Mouse (Mus musculus): ENCODE data around the gene Scaper.
A peak's percentile ranks its signal among the peaks of the same experiment; 100 is the strongest.

Scaper gene

DNA sequence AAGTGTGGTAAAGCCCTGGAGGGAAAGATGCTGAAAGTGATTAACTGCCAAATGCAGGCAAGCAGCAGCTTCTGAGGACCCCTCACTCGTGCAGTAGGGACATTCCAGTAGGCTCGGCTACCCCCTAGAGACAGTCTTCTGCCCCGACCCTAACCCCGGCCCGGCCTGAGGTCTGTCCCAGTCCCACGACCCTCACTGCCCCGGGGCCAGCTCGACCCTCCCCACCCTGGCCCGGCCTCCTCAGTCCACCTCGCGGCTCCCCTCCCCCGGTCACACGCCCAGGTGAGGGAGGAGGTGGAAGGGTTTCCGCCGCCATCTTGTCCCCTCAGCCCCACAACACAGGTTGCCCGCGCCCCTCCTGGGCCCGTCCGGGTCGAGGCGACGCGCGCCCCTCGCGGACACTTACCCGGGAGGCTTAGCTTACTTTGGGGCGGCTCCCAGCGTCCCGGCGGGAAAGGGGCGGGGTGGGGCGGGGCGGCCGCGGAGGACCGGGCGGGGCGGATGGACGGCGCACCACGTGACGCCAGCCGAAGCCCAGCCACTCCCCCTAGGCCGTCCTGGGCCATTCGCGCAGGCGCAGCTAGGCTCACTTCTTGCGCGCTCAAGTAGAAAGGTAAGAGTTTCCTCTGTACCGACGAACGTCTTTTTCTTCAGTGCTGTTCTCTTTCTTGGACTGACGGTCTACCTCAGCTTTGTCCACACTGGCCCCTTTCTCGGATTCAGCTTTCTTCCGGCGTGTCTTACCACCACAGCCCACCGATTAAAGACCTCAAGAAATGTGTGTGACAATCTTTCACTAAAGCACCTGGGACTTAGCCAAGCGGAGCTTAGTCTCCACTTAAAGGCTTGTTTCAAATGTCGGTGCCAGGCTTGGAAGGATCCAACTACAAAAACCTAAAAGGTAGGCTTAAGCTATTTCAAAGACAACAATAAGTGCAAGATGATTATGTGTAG is at the start of gene Scaper:
Gene Scaper, minus strand, starts transcription at position 456 of the 954 bp plus-strand sequence.
- peak; percentile 95 for DNase-seq

DNA sequence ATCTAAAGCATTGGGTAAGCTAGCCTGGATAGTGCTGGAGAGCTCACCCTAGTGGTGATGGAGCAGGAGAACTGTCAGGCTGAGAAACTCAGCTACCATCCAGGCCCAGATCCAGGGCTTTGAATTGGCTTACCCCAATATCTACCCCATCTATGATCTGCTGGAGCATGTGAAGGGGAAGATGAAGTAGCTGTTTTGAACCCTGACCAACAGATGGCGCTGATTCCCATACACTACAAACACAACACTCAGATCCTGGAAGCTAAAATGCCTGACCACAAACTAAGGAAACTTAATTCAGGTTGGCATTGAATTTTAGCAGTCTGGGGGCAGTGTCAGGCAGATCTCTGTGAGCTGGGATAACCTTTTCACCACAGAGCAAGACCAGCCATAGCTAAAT is 8.9 kb upstream of the Scaper start:
- DNase-seq: peak; percentile 14

DNA sequence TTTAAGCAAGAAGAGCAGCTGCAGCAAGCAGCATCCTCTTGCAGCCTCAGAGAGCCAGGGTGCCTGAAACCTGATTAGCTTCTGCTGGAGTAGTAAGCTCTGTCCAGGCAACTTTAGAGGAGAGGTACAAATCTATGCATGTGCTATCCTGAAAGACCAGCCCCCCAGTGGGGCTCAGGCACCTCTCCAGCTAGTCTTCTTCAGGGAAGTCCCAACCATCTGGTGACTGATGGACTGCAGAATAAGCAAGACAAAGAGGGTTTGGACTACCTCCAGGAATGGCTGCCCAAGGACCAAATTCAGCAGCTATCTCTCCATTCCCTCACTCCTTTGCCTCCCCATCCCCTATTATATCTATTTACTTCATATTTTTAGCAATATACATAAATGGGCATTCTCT is 3.4 kb upstream of the Scaper start:
- no peak for DNase-seq

GRCm38 (mm10) chr9:55938618-55938985 is 683 bp upstream of the Scaper start:
- DNase-seq: no peak

DNA sequence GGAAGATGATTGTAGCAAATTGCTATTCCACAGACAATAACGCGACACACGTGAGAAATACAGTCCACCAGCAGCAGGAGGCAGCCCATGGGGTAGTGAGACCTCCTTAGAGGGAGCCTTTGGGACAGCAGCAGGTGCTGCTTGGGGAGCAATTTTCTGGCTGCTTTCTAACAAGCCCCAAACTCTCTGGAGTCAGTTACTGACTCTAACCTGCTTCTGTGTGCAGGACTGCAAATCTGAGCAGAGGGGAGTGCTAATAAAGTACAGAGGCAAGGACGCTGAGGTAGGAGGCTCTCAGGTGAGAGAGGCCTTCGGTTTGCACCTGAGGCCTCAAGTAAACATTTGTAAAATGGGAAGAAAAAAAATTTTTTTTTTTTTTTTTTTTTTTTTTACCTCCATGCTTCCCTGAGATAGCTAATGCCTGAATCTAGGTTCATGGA is 675 bp downstream of the Scaper start:
- peak; percentile 5 for DNase-seq

DNA sequence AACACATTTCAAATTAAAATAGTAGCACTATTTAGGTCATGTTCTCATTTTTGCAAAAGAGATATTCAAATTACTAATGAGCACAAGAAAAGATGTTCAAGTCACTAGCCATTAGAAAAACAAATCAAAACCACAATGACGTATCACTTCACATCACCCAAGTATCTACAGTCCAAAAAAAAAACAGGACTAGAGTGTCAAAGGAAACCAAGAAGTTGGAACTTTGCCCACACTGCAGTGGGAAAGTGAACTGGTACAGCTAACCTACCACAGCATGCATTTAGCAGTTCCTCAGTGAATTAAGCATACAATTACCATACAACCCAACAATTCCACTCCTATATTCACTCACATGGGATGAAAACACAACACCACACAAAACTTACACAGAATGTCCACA is 5.4 kb downstream of the Scaper start:
- DNase-seq: no peak

DNA sequence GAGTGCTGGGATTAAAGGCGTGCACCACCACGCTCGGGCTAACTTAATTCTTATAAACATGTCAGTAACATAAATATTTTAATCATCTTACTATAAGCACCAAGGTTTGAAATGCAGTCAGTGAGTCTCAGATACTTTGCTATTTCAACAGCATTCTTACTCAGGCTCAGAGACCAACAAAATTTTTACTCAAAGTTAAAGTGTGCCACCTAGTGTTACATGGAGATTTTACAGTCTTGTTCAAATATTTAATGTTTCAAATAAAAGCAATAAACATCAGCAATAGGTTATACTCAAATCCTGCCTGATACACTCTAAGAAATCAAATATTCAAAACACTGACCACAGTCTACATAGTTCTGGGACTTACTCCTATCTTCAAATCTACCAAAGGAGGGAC is 19.3 kb downstream of the Scaper start:
- peak; percentile 3 for DNase-seq

- no peak for DNase-seq
These were observed 21.2 kb downstream of the Scaper start for GRCm38 (mm10) chr9:55916751-55917150.

- DNase-seq: no peak
These were observed 26.4 kb downstream of the Scaper start for GRCm38 (mm10) chr9:55911481-55911880.

DNA sequence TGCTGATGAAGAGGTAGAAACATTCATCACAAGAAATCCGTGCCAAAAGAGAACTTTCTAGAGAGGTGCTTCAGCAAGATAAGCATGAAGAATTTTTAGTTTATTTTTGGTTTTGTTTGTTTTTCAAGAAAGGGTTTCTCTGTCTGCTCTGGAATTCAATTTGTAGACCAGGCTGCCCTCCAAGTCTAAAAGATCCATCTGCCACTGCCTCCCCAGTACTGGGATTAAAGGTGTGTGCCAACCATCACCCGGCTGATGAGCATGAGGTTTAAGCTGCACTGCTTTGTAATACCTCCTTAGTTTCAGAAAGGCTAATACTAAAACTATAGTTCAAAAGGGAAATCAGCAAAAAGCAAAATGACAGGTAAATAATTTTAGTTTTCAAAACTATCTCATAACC is 35.0 kb downstream of the Scaper start:
- DNase-seq: no peak

GRCm38 (mm10) chr9:55901588-55901987 is 36.3 kb downstream of the Scaper start:
- DNase-seq: no peak

DNA sequence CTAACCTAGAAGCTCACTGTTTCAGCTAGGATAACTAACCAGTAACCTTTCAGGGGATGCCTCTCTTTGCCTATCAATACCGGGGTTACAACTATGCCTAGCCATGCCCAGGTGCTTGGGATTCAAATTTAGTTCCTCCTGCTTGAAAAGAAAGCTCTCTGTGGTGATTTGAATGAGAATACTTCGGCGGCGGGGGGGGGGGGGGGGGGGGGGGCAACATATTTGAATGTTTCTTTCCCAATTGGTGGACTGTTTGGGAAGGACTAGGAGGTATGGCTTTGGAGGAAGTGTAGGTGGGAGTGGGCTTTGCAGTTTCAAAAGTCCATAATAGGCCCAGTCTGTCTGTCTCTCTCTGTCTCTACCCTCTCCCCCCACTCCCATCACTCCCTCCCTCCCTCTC is 37.4 kb downstream of the Scaper start:
- DNase-seq: no peak

GRCm38 (mm10) chr9:55878066-55878465 is 59.9 kb downstream of the Scaper start:
- DNase-seq: no peak

GRCm38 (mm10) chr9:55789442-55789841 is 148.5 kb downstream of the Scaper start:
- no peak for DNase-seq

GRCm38 (mm10) chr9:55712016-55712415 is 225.9 kb downstream of the Scaper start:
- no peak for DNase-seq

DNA sequence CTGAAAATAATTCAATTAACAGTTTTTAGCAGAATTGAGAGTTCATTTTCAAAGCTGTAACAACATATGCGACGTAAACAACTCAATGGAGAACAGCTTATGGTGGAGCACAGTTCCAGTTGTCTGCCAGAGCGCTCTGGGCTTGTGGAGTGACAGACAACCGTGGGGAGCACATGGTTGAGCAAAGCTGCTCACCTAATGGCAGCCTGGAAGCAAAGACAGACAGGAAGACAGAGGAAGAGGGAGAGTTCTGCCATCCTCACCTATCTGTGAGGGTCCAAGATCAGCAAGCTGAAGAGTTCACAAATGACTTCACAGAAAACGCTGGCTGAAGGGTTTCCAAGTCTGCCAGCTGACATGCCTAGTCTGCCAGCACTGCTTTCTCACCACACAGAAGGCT is 227.4 kb downstream of the Scaper start:
- DNase-seq: no peak

- no peak for DNase-seq
These were observed 231.3 kb downstream of the Scaper start for GRCm38 (mm10) chr9:55706603-55707002.

- DNase-seq: no peak
These were observed 242.6 kb downstream of the Scaper start for GRCm38 (mm10) chr9:55695307-55695706.

DNA sequence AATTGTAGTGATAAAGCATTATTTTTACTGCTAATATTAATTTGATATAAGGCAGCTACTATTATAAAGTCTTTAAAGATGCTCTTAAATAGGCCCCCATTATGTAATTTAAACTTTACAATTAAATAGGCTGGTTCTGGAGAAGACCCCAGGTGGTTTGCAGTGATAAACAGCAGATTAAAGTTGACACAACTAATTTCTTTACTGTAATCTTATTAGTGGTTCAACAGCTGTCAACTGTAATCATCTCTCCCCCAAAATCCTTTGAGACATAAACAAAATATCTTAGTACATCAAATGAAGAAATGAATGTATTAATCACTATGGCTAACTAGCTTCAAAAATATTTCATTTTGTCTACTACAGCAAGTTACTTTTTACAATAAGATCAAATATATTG is 260.8 kb downstream of the Scaper start:
- DNase-seq: no peak

GRCm38 (mm10) chr9:55646444-55646843 is 291.5 kb downstream of the Scaper start:
- DNase-seq: no peak

DNA sequence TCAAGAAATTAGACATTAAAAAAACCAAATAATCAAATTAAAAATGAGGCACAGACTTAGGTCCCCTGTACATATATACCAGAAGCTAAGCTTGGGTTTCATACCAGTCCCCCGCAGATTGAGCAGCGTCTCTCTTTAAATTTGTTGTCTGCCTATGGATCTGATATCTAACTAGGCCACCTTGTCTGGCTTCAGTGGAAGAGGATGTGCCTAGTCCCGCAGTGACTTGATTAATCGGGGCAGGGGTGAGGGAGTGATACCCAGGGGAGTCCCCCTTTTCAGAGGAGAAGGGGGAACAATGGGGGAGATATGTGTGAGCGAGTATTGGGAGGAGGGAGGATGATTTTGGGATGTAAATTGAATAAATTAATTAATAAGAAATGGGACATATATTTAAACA is 310.9 kb downstream of the Scaper start:
- DNase-seq: no peak

DNA sequence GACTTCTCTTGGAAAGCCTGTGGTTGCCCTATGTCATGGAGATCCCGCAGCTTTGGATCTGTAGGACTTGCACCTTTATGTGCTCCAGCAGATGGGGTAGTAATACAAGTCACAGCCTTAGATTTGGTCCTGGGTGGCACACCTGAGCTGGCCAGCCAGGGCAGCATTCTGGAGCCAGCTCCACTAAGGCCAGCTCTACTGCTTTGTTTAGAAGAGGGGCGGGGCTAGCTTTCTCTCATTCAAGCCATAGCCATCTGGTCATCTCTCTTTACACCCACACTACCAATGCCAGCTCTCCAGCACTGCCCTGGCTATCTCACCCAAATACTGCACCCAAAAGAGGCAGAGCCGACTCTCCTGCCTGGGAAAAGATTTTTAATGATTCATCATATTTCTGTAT is 323.2 kb downstream of the Scaper start:
- no peak for DNase-seq

- peak; percentile 23 for DNase-seq
These were observed 328.2 kb downstream of the Scaper start for GRCm38 (mm10) chr9:55609751-55610150.

DNA sequence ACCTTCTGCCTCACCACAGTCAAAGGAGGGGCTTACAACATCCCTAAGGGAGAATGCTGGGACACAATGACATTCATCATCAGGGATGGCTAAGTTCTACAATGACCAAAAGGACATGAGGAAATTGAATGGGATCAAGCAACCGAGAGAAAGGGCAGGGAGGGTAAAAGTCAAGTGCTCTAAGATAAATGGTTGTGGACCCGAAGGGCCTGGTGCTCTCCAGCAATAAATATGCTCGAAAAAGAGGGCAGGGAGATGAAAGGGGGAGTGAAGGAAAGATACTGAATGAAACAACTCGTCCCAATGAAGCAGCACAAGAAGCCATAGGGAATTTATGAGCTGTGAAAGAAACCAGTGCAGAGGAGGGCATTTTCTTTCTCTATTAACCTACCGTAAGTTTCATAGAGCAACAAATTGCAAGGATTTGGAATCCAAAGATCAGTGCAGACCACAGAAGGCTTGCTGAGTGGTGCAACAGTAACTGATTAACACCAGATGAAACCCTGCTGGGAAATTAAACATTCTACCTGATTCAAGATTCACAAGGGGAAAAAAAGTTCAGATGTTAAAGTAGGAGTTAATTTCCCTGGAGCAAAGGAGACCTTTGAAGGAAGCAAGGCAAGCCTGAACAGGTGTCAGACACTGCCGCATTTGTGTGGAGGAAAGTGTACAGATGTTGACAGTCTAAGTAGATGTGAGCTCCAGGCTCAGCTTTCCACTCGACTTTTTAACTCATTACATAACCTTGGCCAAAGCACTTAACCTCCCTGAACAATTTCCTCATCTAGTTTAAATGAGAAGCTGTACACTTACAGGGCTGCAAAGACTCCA is 329.0 kb downstream of the Scaper start:
- DNase-seq: peak; percentile 19

Measured in kidney, postnatal 14 days (tissue).